Mouse (Mus musculus) MEL (cell line): ENCODE results near the gene Prm1. TPM values are rescaled to one million over a fixed set of nuclear protein-coding genes. Genes with fewer than 3 reads are reported as not detected.
"Not testable (repeated sequence)": the region's sequence is repeated elsewhere in the genome, so short reads cannot be mapped to it uniquely, and the experiment has no call there.

ENCODE experiments used
- DNase-seq: peaks from one replicate; pipeline ENCODE4 v3.0.0; 2011; ENCODE audit warnings: low read depth, low spot score
- H3K27ac ChIP-seq: 2 replicates; pipeline ENCODE4 v1.5.1; 2012; ENCODE audit warnings: low read depth, mild to moderate bottlenecking, control low read depth, low read length, moderate library complexity; ENCODE audit not compliant: control insufficient read depth
- H3K27me3 ChIP-seq, 2 experiments: fragments of 150-350 bp in 1 of 2; sonication (generic) in 1 of 2; 2 replicates each; pipeline ENCODE4 v1.6.1; 2012; ENCODE audit warnings: low read length in 2 of 2, mild to moderate bottlenecking in 2 of 2, improper control_type of control experiment in 1 of 2, moderate library complexity in 1 of 2; ENCODE audit not compliant: insufficient read depth in 2 of 2, control insufficient read depth in 1 of 2
- H3K36me3 ChIP-seq, 2 experiments: 2 replicates each; pipeline ENCODE4 v1.6.1; 2012 to 2014; ENCODE audit warnings: low read length in 2 of 2, improper control_type of control experiment in 1 of 2, inconsistent platforms in 1 of 2, mild to moderate bottlenecking in 1 of 2; ENCODE audit not compliant: insufficient read depth in 2 of 2, control insufficient read depth in 1 of 2
- H3K4me1 ChIP-seq, 2 experiments: fragments of 150-350 bp in 1 of 2; sonication (generic) in 1 of 2; 2 replicates each; pipeline ENCODE4 v1.6.1; 2012; ENCODE audit warnings: low read length in 2 of 2, improper control_type of control experiment in 1 of 2, mild to moderate bottlenecking in 1 of 2; ENCODE audit not compliant: insufficient read depth in 2 of 2, control insufficient read depth in 1 of 2
- H3K4me3 ChIP-seq, 2 experiments: fragments of 150-350 bp in 1 of 2; sonication (generic) in 1 of 2; 2 replicates each; pipeline ENCODE4 v1.5.1; 2012; ENCODE audit warnings: low read depth in 2 of 2, low read length in 2 of 2, mild to moderate bottlenecking in 2 of 2, moderate library complexity in 2 of 2, control low read depth in 1 of 2, improper control_type of control experiment in 1 of 2; ENCODE audit not compliant: control insufficient read depth in 1 of 2, insufficient read depth in 1 of 2
- H3K79me2 ChIP-seq: 2 replicates; pipeline ENCODE4 v1.6.1; 2012; ENCODE audit warnings: mild to moderate bottlenecking, low read length, moderate library complexity; ENCODE audit not compliant: control insufficient read depth, poor library complexity, insufficient read depth
- H3K9ac ChIP-seq: 2 replicates; pipeline ENCODE4 v1.6.1; 2012; ENCODE audit warnings: low read depth, mild to moderate bottlenecking, control low read depth, low read length, moderate library complexity; ENCODE audit not compliant: control insufficient read depth, poor library complexity, severe bottlenecking
- H3K9me3 ChIP-seq: fragments of 150-350 bp; sonication (generic); replicated peaks from 2 replicates; pipeline ENCODE4 v1.6.1; 2012; ENCODE audit warnings: mild to moderate bottlenecking, low read length, improper control_type of control experiment, moderate library complexity; ENCODE audit not compliant: insufficient read depth
- CHD1 ChIP-seq: IDR thresholded peaks from 2 replicates; pipeline ENCODE4 v1.6.1; 2012; ENCODE audit warnings: low read depth, mild to moderate bottlenecking, inconsistent platforms, low read length, improper control_type of control experiment
- CHD2 ChIP-seq: IDR thresholded peaks from 2 replicates; pipeline ENCODE4 v1.6.1; 2011; ENCODE audit warnings: low read length, improper control_type of control experiment
- CTCF ChIP-seq, 3 experiments: IDR thresholded peaks in 2 of 3; conservative IDR thresholded peaks in 1 of 3; 2 replicates each; pipeline ENCODE4 v1.5.1; 2011 to 2012; ENCODE audit warnings: low read length in 3 of 3, low read depth in 2 of 3, mild to moderate bottlenecking in 2 of 3, improper control_type of control experiment in 1 of 3, inconsistent platforms in 1 of 3, mixed read lengths in 1 of 3, moderate library complexity in 1 of 3; ENCODE audit not compliant: control insufficient read depth in 1 of 3, insufficient read depth in 1 of 3, poor library complexity in 1 of 3, severe bottlenecking in 1 of 3
- EP300 ChIP-seq, 2 experiments: IDR thresholded peaks; 2 replicates each; pipeline ENCODE4 v1.6.1; 2011; ENCODE audit warnings: improper control_type of control experiment in 2 of 2, low read length in 2 of 2, low read depth in 1 of 2, mild to moderate bottlenecking in 1 of 2
- GABPA ChIP-seq: IDR thresholded peaks from 2 replicates; pipeline ENCODE4 v1.6.1; 2012; ENCODE audit warnings: low read depth, mild to moderate bottlenecking, inconsistent platforms, low read length, improper control_type of control experiment, moderate library complexity
- GATA1 ChIP-seq: IDR thresholded peaks from 2 replicates; pipeline ENCODE4 v1.6.1; 2011; ENCODE audit warnings: low read depth, low read length, improper control_type of control experiment
- KAT2A ChIP-seq: conservative IDR thresholded peaks from 2 replicates; pipeline ENCODE4 v1.6.1; 2012; ENCODE audit warnings: low read depth, low read length, improper control_type of control experiment, inconsistent platforms
- MAFK ChIP-seq: IDR thresholded peaks from 2 replicates; pipeline ENCODE4 v1.6.1; 2011; ENCODE audit warnings: low read depth, mild to moderate bottlenecking, low read length, improper control_type of control experiment, borderline replicate concordance
- MAX ChIP-seq: IDR thresholded peaks from 2 replicates; pipeline ENCODE4 v1.6.1; 2011; ENCODE audit warnings: low read length, improper control_type of control experiment
- MAZ ChIP-seq: IDR thresholded peaks from 2 replicates; pipeline ENCODE4 v1.6.1; 2012; ENCODE audit warnings: low read depth, mild to moderate bottlenecking, inconsistent platforms, low read length, improper control_type of control experiment
- MXI1 ChIP-seq: IDR thresholded peaks from 2 replicates; pipeline ENCODE4 v1.6.1; 2011; ENCODE audit warnings: mild to moderate bottlenecking, low read depth, low read length, improper control_type of control experiment
- NELFE ChIP-seq: IDR thresholded peaks from 2 replicates; pipeline ENCODE4 v1.6.1; 2011; ENCODE audit warnings: low read depth, low read length, improper control_type of control experiment
- POLR2AphosphoS2 ChIP-seq: IDR thresholded peaks from 2 replicates; pipeline ENCODE4 v1.6.1; 2011; ENCODE audit warnings: low read length, improper control_type of control experiment
- POLR2AphosphoS5 ChIP-seq: IDR thresholded peaks from 2 replicates; pipeline ENCODE4 v1.6.1; 2012; ENCODE audit warnings: low read depth, borderline replicate concordance, mild to moderate bottlenecking, inconsistent platforms, low read length, moderate library complexity, mixed read lengths
- RAD21 ChIP-seq: IDR thresholded peaks from 2 replicates; pipeline ENCODE4 v1.6.1; 2011; ENCODE audit warnings: mild to moderate bottlenecking, low read depth, low read length, improper control_type of control experiment
- SMC3 ChIP-seq: IDR thresholded peaks from 2 replicates; pipeline ENCODE4 v1.6.1; 2011; ENCODE audit warnings: low read depth, low read length, improper control_type of control experiment
- USF1 ChIP-seq: IDR thresholded peaks from 2 replicates; pipeline ENCODE4 v1.6.1; 2014; ENCODE audit warnings: low read depth, mild to moderate bottlenecking, inconsistent platforms, low read length, improper control_type of control experiment, moderate library complexity
- ZMIZ1 ChIP-seq: IDR thresholded peaks from 2 replicates; pipeline ENCODE4 v1.6.1; 2012; ENCODE audit warnings: low read depth, mild to moderate bottlenecking, inconsistent platforms, low read length, improper control_type of control experiment, moderate library complexity
- ZNF384 ChIP-seq: IDR thresholded peaks from 2 replicates; pipeline ENCODE4 v1.6.1; 2012; ENCODE audit warnings: low read depth, mild to moderate bottlenecking, inconsistent platforms, low read length, improper control_type of control experiment
- polyA plus RNA-seq, 2 experiments: library from polyadenylated mRNA; stranded (reverse) in 1 of 2; unstranded in 1 of 2; fragments of >175 nt in 1 of 2; fragments of >200 nt in 1 of 2; gene quantifications; 2 replicates each; pipeline versions ENCODE4 v1.2.1 to v1.2.4; 2012; ENCODE audit warnings: low replicate concordance in 2 of 2, low read depth in 1 of 2; ENCODE audit not compliant: insufficient read length in 2 of 2, insufficient read depth in 1 of 2, missing spikeins in 1 of 2
- total RNA-seq: library from RNA; depleted of rRNA; stranded (reverse); fragments of 300-350 nt; gene quantifications from 2 replicates; pipeline ENCODE4 v1.2.3, GENCODE M21; 2012

Prm1 gene
- total and polyA plus RNA-seq, 3 experiments = not detected

DNA sequence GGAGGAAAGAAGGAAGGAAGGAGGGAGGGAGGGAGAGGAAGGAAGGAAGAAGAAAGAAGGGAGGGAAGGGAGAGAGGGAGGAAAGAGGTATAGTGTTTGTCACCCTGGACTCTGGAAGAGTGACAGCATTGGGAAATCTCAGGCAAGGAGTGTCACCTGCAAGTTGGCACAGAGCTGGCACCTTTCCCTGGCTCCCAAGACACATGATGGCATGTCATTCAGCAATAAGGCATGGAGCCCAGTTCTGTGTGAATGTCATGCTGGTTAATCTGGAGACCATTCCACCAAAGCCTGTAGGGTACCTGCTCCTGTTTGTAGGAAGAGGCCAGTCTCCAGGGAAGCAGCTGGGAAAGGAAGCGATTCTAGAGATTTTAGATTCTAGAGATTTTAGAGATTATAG is 4.7 kb upstream of the Prm1 start:
- peaks cover 0 to 10% of the 10 kb centered on the region in 2 experiments; a peak in 2 of 4 replicates for H3K36me3 ChIP-seq
- H3K27me3 ChIP-seq = peaks cover 10 to 18% of the 10 kb centered on the region in 2 experiments
- peaks cover 5 to 22% of the 10 kb centered on the region in 2 experiments; a peak in 3 of 4 replicates for H3K4me1 ChIP-seq

DNA sequence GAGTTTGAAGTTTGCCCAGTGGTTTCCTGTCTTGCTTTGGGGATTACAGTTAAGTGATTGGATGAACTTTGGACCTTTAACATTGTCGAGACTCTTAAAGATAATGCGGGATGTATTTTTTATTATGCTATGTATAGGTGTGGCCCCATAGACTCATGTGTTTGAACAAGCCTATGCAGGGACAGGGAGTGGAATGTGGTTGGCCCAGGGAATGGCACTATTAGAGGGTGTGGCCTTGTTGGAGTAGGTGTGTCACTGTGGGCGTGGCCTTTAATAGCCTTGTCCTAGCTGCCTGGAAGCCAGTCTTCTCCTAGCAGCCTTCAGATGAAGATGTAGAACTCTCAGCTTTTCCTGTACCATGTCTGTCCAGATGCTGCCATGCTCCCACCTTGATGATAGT is 3.2 kb downstream of the Prm1 start:
- DNase-seq, H3K36me3 ChIP-seq, H3K4me1 ChIP-seq, H3K27me3 ChIP-seq, H3K9ac ChIP-seq, H3K4me3 ChIP-seq, H3K27ac ChIP-seq, H3K9me3 ChIP-seq, H3K79me2 ChIP-seq: not testable (repeated sequence)

More for the DNA sequence above, 4.7 kb upstream of the Prm1 start:
- no peak overlapping the region for H3K9ac ChIP-seq
- H3K79me2 ChIP-seq = no peaks in the 10 kb centered on the region
- no peak for DNase-seq
- no peak overlapping the region for H3K4me3 ChIP-seq
- no peak for TF ChIP-seq MXI1
- no peak overlapping the region for H3K27ac ChIP-seq
- no peaks in the 10 kb centered on the region for H3K9me3 ChIP-seq

DNA sequence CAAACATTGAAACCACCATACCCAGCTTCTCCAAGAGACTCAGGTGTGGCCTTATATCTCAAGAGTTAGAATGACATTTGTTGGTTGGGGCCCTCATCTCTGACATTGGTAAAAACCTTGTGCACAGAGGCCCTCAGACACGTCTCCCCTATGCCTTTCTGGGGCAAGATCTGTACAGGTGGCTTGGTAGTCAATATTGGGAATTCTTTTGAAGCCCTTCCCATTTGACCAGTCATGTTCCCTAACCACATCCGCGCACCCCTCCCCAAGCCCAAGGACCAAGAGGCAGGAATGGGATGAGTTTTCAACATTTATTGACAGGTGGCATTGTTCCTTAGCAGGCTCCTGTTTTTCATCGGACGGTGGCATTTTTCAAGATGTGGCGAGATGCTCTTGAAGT is 9.6 kb downstream of the Prm1 start, which contains the start of gene Prm2:
TSS of gene Prm2 (minus strand) at position 101 of the 400 bp plus-strand sequence.
- no peak within 1 kb of the TSS for H3K4me3 ChIP-seq
- H3K9me3 ChIP-seq = no peaks in the 10 kb centered on the region
- no peak for DNase-seq
- no peaks in the 10 kb centered on the region for H3K4me1 ChIP-seq
- TF ChIP-seq POLR2AphosphoS5 = no peak
- TF ChIP-seq MAFK = no peak
- TF ChIP-seq KAT2A = no peak
- TF ChIP-seq CHD1 = no peak
- TF ChIP-seq RAD21 = no peak
- TF ChIP-seq MAZ = no peak
- TF ChIP-seq GABPA = no peak
- no peak for TF ChIP-seq MAX
- TF ChIP-seq USF1 = no peak
- no peak for TF ChIP-seq POLR2AphosphoS2
- no peak for TF ChIP-seq CHD2
- TF ChIP-seq EP300 (IDR thresholded peaks at IDR 0.05; ENCODE audit: low read depth in 1 of 2, low read length in 2 of 2) = no peak
- no peak for TF ChIP-seq ZMIZ1
- TF ChIP-seq ZNF384 = no peak
- TF ChIP-seq NELFE = no peak
- TF ChIP-seq SMC3 = no peak
- no peak for TF ChIP-seq CTCF (IDR thresholded peaks at IDR 0.05 in 2 of 3, conservative IDR thresholded peaks at IDR 0.05 in 1 of 3; ENCODE audit: control insufficient read depth in 1 of 3, insufficient read depth in 1 of 3, low read depth in 2 of 3, low read length in 3 of 3, poor library complexity in 1 of 3, severe bottlenecking in 1 of 3)
- TF ChIP-seq MXI1 = no peak
- TF ChIP-seq GATA1 = no peak
- no peaks in the 10 kb centered on the region for H3K36me3 ChIP-seq
- H3K27ac ChIP-seq = no peak within 1 kb of the TSS
- H3K9ac ChIP-seq = no peak within 1 kb of the TSS
- no peaks in the 10 kb centered on the region for H3K27me3 ChIP-seq
- H3K79me2 ChIP-seq = no peaks in the 10 kb centered on the region
